Mouse (Mus musculus) left cerebral cortex, adult 11 months (tissue): ENCODE results near the gene Map3k5.

Experiments used
- DNase-seq: peaks from one replicate; pipeline ENCODE4 v3.0.0; 2022; ENCODE audit warnings: low spot score

Map3k5 gene

DNA sequence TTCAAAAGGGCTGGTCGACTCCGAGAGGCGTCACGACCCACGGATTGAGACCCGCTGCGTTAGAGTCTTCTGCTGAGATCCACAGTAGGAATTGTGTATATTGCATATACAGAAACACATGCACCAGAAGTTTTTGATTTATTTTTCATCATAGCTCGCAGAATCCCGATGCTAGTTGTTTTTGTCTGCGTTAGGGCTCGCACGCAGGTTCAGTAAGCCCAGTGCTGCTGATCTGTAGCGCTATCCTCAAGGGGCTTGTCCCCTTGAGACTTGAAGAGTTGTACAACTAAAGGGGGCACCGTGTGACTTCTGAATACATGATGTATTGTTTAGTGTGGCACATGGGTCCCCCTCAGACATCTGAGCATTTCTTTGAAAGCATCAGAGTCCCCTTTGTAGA, 172.8 kb downstream of the Map3k5 start:
- DNase-seq: no peak

DNA sequence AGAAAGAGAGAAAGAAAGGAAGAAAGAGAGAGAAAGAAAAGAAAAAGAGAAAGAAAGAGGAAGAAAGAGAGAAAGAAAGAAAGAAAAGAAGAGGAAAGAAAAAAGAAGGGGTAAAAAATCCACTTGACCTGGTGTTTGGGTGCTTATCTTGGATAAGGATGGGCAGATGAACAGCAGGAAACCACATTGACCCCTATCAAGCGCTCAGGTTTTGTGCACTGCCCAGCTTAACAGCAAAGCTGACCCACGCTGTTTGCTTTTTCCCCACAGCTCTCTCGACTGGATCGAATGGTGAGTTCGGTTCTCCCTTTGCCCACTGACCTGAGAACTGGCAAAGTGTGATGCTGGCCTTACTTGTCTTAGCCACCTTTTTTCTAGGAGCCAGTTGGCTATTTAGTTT, 177.2 kb downstream of the Map3k5 start:
- DNase-seq: no peak

DNA sequence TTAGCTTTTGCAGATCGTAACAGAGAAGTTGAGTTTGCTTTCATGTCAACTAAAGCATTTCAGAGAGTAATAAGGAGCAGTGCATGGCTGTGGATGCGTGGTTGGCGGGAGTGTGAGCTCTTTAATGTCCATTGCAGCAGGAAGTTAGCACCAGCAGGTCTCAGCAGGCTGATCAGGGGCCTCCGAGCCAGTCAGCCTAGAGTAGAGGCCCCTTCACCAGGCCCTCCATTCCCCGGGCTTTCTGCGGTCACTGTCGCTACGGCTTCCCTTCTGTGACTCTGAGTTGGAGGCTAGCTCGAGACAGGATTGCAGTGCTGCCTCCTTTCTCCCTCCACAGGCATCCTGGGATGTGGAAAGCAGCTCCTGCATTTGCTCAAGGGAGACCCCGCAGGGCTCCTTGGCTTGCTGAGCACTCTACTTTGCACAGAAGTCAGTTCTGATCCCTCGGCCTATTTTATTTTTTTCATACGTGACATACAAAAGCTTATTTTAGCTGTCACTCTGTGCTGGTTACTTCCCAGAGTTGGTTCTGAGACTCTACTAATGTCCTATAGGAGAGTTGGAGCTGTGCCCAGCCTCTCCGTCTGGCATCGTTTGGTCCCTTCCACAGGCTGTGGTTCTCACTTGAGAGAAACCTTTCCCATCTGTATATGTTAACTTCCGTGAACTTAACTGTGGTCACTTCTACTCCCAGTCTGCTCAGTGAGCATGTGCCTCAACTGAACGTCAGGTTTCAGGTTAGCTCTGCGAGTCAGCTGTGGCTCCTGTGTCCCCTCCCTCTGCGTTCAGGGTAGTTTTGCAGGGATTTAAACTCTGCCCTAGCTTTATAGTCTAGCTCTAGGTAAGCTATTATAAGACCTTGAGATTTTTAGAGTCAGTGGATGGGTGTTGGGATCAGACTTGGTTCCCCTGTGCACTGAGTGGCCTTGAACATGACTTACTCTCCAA, 178.0 kb downstream of the Map3k5 start:
- DNase-seq: peak; percentile 26

DNA sequence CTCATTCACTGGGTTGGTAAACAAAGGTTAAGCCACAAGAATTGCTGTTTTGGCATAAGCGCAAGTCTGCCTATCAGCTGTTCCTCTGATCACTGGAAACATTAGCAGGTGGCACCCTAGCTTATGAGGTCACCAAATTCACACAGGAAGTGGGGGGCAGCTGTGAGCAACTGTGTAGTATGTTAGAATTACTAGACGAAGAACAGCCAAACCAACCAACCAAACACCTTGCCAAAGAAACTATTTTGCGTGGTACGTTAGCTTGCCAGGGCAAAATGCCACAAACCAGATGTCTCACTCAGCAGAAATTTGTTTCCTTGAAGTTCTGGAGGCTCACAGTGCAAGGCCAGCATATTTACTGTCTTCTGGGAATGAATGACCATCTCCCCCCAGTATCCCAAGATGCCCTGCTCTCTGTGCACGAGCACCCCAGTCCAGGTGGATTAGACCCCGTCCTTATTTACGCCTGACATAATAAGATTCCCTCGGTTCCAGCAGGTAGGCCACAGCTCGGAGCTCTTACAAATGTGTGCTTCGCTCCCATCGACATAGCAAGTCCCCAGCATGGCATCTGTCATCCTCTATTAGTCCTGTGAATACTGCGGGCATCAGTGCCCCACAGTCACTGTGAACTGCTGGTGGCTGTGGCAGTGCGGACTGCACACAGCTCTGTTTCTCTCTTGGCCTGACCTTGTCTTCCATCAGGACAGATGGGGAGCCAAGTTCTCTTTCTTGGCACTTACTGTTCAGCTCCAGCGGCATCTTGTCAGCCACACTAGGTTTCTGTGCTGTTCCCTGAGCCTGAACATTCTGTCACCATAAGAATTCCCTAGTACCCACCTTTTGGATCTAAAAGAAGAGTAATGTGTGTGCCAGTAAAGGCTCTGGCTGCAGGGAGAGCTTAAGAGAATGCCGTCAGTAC, 185.5 kb downstream of the Map3k5 start:
- DNase-seq: no peak

DNA sequence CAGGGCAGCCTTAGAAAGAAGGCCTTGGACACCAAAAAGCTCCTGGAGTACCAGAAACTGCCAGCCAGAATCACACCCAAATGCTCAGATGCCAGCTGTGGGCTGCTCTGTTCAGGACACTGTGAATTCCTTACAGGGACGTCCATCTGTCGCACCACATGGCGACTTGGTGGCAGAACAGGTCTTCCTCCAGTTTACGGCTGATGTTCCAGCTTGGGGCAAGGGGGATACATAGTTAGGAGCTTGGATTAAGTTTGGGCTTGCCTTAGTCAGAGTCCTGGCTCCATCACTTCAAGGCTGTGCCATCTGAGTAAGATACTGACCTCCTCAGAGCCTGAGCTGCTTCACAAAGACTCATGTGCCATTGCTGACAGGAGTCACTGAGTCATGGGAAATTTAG, 187.7 kb downstream of the Map3k5 start:
- no peak for DNase-seq

DNA sequence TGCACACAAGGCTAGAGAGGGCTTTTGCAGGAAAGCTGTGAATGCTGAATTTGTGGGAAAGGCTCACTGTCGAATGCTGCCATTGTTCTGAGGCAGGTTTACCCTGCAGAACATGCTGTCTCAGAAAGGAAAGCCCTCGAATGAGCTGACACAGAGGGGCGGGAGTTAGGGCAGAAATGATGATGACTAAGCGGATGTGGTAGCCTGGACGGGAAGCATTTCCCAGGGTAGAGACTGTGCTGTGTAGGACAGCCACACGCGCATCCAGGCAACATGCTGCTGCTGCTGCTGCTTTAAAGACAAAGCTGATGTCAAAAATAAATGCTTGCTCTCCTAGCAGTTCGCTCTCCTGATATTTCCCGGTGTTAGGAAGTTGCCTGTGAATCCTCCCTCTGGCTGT, 189.1 kb downstream of the Map3k5 start:
- no peak for DNase-seq

DNA sequence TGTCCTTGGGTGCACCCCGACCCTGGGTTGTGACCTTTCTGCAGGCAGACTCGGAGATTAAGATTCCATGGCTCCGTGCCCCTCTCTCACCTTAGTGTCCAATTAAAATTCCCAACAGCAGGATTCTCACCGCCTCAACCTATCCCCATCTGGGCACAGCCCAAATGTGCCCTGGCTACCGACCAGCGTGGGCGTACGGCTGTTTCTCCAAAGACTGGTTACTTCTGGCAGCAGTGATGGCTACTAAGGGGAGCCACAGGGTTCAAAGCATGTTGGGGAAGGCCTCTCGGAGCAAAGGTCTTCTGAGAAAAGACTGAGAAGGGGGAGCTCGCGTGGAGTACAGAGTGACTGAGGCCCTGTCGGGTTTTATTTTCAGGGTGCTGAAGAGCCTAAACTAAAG, 190.3 kb downstream of the Map3k5 start:
- DNase-seq: no peak

DNA sequence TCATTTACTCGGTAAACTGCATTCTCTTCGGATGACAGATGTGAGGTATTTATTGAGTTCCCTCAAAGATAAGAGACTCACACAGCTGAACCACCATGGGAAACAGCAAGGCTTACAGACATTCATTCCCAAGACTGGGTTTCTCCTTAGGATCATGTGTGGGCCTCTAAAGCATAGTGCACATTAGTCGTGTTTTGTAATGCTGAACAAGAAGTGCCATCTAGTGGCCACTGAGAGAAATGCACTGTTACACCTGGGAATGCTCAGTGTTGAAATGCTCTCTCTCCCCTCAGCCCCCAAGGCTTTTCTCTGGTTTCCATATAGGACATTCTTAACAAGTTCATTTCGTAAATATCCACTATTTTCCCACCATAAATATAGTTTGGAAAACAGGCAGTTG, 191.0 kb downstream of the Map3k5 start:
- DNase-seq: peak; percentile 59

DNA sequence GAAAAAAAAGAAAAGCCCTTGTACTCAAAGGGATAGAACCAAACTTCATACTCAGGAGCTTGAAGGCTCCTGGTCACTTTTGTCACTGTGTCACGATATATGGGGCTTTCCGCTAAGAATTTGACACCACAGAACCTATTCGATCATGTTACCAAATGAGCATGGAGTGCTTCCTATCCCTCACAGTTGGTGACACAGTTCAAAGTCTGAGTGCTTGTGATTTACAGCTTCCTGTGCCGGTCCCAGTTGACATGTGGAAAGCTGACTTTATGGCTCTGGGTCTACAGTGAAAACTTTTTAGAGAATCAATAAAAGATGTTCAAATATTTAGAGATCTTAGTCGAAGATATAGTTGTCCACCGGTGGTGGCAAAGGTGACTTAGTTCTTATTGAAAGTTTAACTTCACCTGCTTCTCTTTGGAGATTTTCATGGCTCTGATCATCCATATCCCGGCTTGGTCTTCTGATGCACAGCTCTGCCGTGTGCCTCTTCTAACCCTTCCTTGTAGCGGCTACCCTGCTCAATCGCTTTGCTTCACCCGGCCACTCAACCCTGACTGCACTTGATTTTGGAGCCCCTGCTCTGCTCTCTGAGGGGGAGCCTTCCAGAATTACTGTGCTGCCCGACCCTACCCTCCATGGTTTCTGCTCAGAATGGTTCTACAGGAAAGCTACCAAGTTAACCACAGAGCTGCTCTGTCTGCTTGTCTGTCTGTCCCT, 198.8 kb downstream of the Map3k5 start:
- DNase-seq: no peak

DNA sequence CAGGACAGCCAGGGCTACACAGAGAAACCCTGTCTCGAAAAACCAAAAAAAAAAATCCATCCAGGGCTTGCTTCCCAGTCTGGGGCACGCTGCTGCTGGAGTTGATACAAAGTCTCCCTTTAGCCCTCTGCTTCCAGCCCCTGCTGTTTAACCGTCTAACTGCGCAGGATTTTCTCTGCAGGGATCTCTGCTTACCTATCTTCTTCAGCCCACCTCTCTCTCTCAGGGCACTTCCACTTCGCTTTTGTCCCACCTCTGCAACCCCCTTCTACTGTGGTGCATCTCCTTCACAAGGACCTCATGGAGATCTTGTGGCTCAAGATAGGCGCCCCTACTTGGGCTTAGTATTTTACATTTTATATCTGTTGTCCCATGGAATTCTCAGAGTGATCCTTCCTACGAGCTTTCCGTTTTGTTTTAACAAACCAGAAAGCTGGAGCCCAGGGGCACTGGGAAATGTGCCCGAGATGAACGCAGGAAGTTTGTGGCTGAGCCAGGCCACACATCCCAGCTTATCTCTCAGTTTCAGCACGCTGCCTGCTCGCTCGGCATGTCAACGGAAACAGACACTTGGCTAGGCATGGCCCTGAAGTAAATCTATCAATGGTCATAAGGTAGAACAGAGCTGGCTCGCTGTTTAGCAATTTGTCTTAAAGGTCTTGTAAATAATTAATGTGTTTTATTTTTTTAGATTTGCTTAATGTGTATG, 201.2 kb downstream of the Map3k5 start:
- no peak for DNase-seq

DNA sequence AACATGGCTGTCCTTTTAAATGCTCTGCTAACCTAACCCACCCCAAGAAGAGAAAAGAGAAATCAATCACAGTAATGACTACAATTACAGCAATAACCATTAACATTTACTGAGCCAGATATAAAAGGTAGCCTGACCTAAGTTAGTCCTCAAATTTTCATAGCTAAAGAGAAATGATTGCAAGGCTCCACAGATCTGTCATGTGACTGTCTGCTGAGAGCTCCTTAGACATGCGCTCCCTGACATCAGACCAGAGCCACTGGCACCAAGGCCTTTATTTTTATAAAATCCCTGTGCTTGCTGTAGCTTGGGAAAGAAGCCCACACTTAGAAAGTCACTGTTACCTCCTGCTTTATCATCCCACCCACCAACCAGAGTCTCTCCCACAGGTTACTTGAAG, 202.2 kb downstream of the Map3k5 start:
- no peak for DNase-seq

DNA sequence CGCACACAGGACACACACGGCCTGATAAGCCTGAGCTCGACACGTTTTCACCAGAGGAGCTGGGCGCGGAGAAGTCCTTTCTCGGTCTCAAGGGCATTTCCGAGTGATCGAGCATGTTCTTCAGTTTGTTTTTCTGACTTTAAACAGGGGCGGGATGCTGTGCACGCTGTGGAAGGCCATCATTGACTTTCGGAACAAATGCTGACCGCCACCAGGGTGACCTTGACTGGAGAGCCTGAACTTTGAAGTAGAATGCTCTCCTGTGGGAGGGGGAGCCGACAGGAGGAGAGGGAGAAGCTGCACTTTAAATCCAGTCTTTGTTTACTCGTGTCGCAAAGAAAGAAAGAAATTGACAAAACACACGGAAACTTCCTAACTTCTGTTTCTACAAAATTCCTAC, 207.1 kb downstream of the Map3k5 start:
- DNase-seq: no peak

DNA sequence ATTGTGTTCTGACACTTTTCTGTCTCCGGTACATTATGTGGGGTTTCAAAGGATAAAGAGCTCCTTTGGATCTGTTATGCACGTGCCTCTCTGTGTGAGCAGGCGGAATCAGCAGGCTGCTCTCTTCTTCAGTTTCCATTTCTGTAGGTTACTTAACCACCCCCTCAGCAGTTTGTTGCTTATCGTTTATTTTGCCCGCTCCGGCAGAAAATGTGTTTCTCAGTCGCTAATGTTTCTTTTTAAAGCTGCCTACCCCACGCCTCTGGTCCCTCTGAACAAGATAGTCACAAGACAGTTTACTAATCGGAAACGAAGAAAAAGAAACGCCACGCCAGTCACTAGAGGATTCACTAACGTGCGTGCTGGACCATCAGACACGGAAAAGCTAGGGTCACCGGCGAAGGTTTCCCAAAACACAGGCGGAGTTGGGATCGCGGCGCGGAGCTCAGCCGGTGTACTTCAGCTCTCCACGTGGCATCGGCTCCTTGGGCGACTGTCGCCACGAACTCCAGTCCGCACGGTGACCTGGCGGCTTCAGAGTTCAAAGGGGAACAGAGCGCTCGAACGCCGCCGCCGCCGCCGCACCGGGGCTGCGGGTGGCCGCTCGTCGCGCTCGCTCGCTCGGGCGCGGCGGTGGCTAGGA, 214.0 kb downstream of the Map3k5 start, which contains the start of gene Map7:
Map7 (plus strand) TSS at position 342 of the 643 bp plus-strand sequence.
- no peak for DNase-seq

DNA sequence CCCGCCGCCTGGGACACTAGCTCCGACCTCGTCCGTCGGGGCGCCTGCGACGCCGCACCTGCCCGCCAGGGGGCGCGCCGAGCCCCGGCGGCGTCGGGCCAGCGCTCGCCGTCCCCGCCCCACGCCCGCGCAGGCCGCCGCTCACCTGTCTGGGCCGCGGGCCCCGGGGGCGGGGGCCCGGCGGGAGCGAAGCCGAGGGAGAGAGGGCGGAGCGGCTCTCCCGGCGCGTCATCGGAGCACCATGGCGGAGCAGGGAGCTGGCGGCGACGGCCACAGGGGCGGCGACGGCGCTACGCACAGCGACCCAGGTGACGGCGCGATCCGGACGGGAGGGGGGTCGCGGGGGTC, 214.5 kb downstream of the Map3k5 start:
- no peak for DNase-seq

DNA sequence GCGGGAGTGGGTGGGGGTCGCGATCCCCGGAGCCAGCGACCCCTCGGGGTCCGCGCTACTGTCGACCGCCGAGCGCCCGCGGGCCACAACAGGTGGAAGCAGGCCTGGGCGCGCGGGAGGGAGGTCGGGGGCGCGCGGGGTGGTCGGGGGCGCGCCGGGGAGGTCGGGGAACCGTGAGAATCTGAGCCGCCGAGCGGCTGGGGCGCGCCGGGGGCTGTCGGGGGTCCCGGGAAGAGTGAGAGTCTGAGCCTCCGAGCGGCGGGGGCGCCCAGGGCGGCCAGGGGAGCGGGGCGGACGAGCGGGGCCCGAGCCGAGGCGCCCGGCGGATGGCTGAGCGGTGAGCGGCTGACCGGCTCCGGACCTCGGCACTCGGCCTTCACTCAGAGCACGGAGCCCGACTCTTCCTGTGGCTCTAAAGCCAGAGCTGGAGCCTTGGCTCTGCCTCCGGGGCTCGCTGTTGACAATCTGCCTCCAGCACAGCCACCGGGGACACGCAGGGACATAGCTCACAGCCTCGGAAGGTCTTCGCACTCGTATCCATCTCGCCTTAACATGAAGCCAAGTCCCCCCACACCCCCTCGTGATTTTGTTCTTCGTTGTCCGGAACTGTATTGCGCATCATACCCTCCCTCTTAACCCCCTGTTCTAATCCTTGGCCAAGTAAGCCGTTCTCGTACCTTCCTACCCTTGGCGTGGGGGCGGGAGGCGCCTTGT, 215.0 kb downstream of the Map3k5 start:
- no peak for DNase-seq

DNA sequence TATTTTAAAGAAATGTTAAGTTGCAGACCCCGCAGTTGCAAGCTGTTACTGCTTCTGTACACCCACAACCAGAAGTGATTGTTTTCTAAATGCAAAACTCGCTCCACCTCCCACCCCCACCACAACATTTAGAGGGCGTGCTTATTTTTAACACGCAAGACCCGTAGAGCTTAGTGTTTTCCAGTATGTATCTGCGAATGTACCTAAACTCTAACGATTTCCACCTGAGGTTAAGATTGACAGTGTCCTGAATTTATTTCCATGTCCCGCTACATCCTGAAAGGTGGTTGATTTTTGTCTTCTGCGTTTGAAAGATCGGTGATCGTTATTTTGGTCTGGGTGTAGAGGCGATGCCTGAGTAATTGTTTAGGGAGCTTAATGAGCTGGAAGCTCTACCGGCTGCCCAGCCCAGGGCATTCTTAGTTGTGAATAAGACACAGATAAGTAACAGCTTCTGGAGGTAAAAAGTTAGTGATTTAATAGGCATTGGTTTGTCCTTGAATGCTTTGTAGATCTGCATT, 215.6 kb downstream of the Map3k5 start:
- no peak for DNase-seq

DNA sequence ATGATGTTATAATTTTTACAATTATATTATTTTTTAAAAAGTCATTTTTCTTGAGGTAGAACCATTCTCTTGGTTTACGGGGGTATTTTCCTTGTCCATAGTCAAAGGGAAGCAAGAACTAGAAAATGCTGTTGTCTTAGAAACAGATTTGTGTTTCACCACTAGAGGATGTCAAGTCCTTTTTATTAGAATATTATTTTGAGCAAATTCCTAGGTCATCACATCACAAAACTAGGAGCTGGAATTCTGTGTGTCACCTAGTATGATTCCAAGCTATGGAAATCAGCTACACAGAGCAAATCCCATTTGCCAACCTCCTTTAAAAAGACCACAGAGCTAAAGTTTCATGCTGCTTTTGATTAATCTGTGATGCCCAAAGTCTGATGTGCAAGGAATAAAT, 217.9 kb downstream of the Map3k5 start:
- DNase-seq: no peak

DNA sequence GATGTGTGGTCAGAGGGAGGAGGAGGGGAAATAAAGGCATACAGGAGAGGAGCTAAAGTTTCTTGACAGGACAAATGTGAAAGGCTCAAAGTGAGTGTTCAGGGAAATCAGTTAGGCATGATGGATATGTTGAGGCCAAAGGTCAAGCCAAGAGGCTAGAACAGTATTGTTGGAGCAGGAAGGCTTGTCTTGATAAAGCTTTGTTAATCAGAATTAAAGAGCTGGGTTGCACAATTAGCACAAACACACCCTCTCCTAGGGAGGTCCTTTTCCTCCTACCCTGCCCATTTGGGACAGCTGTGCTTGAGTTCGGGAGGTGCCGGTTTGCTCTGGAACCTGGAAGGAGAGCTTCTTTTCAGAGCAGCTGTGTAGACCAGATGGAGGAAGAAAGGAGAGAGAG, 219.2 kb downstream of the Map3k5 start:
- DNase-seq: no peak

DNA sequence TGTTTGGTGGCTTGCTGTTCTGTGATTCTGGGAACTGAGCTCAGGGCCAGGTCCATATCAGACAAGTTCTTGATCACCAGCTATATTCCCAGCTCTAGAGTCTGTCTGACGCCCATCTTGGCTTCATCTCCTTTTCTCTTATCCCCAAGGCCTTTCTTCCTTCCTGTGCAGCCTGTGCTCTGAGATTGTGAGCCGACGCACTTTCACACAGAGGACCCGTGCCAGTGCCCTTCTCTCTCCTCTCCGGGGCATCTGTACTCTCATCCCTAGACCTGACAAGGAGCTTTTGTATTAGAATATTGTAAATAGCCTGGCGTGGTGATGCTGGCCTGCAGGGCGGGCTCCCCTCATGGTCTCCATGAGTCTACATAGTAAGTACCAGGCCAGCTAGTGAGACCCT, 221.1 kb downstream of the Map3k5 start:
- DNase-seq: no peak

DNA sequence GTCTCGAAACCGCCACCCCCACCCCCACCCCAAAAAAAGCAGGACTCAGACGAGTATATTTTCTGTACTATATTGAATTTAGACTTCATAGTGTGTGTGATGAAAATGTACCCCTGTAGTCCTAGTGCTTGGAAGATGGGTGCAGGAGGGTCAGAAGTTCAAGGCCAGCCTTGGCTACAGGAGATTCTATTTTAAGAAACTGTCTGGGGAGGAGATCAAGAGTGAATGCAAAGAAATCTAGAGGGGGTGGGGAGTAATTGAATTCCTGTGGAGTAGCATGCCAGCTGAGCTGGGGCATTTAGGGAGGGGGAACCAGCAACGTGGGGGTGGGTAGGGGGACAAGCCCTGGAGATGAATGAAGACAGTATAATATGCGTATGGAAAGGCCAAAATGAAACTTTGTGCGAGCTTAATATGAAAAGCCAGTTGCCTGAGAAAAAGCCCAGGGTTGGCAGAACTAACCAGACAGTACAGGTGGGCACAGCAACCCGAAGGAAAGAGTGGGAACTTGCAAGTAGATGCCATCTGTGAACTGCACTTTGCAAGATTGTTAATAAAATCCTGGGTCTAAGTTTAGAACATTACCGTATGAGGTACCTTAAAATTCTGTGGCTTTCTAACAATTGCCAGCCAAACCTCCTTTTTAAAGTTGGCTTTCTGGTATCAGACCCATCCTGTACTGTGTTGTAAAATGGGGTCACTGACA, 222.9 kb downstream of the Map3k5 start:
- no peak for DNase-seq
